Mouse (Mus musculus): ENCODE data around the gene Shroom2. TPM values are rescaled to one million over a fixed set of nuclear protein-coding genes. Genes with fewer than 3 reads are reported as not detected.
"Not testable (repeated sequence)": the region's sequence is repeated elsewhere in the genome, so short reads cannot be mapped to it uniquely, and the experiment has no call there.

Shroom2 gene
- 0.74 and 1.2 TPM in 2 replicates for total RNA-seq (2015)
- total RNA-seq (2017) = 0.17 and 0.78 TPM in 2 replicates

DNA sequence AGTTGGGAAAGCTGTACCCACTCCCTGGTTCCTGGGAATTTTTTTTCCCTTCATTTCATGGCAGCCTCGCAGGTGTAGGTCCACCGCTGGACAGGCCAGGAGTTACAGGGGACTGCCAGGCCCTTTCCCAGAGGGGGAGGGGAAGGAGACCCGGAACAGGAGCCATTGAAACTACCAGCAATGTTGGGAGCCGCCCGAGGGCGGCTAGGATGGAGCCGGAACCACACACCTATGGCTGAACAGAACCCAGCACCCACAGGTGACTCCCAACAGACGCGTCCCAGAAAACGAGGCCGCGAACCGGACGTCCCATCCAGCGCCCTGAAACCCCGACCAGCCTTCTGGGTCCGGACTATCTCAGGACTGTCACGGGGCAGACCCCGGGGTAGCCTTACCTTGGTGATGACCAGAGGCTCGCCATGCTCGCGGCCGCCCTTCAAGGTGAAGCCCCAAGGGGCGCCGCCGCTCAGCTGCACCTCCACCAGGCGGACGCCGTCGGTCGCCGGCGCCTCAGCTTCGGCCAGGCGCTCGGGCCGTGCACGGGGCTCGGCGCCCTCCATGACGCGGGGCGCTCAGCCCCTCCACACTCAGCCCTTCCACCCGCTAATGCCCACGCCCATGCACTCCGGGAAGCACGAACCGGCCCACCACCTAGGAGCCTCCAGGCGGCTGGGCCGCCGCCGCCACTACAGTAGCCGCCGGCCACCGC lies at the start of gene Shroom2:
TSS of gene Shroom2 (minus strand) at position 575 of the 709 bp plus-strand sequence.
- no peak for ATAC-seq (replicated peaks; ENCODE audit: poor library complexity)

DNA sequence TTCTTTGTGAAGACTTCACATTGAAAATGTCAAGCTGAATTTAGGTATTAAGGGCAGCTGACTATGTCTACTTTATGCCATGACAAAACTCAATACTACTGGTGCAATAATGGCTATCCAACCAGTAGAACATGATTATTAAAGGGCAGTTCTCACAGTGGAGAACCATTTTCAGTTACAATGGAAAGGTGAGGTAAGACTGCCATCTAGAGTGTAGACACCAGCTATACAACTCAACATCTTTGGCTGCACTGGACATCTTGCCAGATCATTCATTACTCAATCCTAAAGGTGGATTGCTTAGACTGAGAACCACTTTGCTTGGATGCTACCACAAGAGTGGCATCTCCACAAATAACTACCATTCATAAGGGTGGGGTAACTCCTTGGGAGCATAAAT lies 49.7 kb upstream of the Shroom2 start:
- ATAC-seq (replicated peaks; ENCODE audit: poor library complexity) = no peak

DNA sequence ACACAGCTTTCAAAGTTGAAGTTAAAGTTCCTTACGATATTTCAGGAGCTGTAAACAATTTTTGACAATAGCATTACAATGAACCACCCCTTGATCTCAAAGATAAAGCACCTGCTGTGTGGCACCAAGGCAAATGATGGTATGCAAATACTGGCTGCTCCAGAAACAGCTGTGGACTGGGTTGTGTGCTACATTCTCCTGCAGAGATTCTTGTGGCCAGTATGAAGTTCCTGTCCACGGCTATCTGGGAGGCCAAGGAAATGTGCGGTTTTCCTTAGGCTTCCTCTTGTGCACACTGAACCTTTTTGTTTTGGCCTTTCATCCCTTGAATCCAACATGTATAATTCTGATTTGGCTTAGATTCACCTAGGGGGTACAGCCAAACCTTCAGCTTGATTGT lies 44.1 kb upstream of the Shroom2 start:
- no peak for ATAC-seq (replicated peaks; ENCODE audit: poor library complexity)

DNA sequence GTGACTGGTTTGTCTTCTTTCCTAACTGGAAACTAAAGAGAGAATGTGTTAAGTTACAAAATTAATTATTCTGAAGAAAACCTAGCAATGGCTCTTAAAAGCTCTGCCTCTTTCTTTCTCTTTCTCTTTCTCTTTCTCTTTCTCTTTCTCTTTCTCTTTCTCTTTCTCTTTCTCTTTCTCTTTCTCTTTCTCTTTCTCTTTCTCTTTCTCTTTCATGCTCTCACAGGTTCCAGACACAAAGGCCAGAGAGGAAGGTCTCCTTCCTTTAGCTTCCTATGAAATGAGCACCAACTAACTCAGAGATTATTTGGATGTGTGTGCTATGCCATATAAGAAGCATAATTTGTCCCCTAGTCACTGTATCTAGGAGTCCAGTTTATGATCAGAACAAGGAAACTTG lies 36.1 kb upstream of the Shroom2 start:
- no peak for ATAC-seq (replicated peaks; ENCODE audit: poor library complexity)

DNA sequence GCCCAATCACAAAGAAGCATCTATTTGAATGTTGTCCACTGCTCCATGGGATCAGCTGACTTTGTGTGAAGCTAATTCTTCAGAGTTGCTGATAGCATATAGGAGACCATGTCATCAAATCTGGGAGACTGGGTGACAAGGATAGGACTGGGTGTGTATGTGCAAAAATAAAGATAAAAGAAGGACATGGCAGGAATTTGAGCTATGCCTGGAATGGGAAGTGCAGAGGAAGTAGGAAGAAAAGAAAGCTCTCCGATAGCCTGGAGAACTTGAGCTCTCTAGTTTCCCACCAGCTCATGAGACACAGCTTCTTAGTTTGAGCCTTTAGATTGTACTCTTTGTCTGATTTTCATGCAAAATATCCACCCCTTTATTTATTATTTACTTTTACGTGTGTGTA lies 19.3 kb upstream of the Shroom2 start:
- ATAC-seq (replicated peaks; ENCODE audit: poor library complexity) = no peak

DNA sequence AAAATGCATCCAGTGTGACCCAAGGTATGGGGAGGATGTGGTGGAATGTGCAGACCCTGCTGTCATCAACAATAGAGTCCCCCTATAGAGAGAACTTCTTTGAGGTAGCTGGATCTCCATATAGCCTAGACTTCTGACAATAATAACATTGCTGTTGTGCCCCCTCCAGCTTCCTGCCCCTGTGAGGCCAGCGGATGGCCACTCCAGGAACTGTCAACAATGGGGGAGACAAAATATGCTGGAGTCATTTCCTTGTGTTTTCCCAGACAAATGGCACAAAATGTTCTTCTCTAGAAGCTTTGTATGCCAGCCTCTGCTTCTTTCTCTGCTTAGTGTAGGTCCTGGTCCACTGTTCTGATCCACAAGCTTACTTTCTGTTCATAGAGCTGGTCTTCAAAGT lies 18.9 kb upstream of the Shroom2 start:
- no peak for ATAC-seq (replicated peaks; ENCODE audit: poor library complexity)

DNA sequence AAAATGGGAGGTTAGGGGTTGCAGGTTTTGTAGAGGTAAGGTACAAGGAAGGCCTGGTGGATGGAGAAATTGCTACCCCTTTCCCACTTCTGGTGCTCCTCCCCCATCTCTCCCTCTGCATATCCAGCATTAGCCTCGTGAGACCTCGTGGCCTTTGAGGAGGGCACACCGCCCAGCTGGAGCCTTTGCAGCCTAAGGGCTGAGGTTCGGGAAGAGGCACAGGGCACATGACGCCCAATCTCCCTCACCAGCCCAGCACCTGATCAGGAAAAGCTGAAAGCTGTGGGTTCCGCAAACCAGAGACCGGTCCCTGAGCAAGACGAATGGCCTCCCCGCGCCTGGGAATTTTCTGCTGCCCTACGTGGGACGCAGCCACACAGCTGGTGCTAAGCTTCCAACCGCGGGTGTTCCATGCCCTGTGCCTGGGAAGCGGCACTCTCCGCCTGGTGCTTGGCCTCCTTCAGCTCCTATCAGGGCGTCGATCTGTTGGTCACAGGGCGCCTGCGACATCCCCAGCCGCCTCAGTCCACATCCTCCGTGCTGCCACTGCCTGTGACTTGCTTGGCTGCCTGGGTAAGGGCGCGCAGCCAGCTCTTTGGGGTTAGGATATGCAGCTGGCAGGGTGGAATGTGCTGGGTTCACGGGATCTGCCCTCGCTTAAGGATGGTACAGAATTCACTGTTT lies 12.6 kb upstream of the Shroom2 start, which contains the start of gene Gpr143:
TSS of gene Gpr143 (plus strand) at position 202 of the 684 bp plus-strand sequence.
- no peak for ATAC-seq (replicated peaks; ENCODE audit: poor library complexity)

DNA sequence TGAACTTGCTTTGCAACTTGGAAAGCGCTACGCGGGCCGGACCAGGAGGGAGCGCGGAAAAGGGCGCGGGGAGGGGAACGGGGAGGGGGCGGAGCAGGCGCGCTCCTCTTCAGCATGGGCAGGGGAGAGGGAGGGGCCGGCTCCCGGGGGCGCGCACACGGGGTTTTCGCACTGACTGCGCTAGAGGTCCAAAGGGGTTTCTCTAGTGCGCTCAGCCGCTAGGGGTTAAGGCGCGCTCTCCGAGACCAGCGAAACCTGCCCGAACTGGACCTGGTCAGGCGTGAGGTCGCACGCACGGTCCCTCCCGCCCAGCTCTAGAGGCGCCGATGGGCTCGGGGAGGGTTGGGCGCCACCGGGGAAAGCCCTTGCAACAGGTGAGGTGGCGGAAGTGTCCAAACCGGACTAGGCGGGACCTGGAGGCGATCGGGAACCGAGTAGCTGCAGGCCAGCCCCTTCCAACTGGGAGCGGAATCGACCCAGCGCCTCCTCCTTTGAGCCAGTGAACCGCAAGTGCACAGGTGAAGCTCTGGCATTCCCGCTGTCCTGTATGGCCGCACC lies 414 bp upstream of the Shroom2 start:
- ATAC-seq (replicated peaks; ENCODE audit: poor library complexity) = no peak

DNA sequence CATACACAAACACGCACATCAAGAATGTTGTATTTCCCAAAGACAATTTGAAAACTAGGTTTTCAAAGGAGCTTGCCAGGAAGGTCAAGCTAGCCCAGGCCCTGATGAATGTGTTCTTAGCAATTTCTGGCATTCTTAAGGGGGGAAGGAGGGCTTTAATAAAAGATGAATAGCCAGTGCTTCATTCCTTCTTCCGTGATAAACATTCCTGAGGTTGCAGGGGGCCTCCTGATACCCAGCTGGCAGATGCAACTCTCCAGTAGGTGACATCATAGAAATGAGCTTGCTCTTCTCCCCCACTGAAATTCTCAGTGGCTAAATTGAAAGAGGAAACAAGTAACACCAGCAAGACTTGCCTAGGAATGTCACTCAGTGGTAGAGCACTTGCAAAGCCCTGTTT lies 5.1 kb downstream of the Shroom2 start:
- no peak for ATAC-seq (replicated peaks; ENCODE audit: poor library complexity)

DNA sequence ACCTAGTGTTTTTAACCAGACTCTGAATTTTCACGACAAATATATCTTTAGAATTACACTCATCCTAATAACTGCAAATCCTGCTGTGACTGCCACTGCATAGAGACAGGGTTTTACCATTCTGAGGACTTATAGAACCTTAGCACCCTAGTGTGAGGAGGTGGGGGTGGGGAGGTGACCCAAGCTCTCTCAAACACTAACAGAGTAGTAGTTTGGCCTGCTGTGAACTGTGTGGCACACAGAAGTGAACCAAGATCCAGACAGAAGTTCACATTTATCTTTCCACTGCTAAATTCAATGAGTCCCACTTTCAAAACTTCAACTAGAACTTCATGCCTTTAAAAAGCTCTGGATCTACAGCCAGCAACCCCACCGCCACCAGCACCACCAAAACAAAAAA lies 6.4 kb downstream of the Shroom2 start:
- ATAC-seq (replicated peaks; ENCODE audit: poor library complexity) = no peak

DNA sequence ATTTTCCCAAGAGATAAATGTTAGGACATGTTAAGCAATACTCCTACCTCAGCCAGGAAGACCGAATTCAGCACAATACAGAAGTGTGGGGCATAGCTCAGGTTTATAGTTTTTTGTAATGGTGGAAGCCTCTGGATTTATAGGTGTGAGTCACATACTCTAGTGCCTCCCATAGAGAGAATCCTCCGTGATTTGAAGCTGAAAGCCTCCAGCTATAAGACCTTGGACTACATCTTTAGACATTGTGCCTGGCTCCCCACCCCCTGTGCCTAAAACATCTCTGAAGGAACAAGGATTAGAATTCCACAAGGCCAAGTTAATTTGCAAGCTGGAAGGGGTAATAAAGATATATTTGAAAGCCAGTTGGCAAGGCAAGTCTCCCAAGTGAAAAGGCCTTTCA lies 6.8 kb downstream of the Shroom2 start:
- no peak for ATAC-seq (replicated peaks; ENCODE audit: poor library complexity)

DNA sequence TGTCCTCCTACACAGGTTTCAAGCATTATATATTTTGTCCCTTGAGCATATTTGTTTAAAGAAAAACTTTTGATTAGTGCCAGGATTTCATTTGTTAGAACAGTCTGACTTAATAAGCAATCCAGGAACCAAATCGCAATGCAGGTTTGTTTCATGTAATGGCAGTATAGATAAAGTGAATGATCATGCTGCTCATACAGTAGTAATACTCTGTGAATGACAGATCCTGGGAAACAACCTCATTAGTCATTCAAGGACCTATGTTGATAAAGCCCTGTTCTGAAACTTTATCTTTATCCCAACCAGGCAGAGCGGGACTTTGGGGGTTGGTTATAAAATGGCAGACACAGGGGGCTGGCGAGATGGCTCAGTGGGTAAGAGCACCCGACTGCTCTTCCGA lies 13.0 kb downstream of the Shroom2 start:
- no peak for ATAC-seq (replicated peaks; ENCODE audit: poor library complexity)

DNA sequence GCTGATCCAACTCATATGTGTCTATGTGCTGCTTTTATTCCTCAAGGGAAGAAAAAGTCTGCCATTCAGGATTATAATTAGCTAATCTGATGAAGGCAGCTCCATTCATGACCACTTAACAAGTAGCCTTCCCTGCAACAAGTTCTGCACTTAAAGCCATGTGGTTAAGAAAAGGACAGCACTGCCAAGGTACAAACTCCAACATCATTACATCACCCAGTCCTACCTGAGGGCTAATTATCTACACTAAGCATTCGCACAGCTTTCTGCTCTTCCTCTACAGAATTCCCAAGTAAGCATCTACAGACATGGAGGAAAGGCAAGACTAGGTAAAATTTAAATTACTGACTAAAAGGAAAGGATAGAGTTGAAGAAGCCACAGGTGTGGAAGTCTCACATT lies 13.4 kb downstream of the Shroom2 start:
- ATAC-seq (replicated peaks; ENCODE audit: poor library complexity) = no peak

DNA sequence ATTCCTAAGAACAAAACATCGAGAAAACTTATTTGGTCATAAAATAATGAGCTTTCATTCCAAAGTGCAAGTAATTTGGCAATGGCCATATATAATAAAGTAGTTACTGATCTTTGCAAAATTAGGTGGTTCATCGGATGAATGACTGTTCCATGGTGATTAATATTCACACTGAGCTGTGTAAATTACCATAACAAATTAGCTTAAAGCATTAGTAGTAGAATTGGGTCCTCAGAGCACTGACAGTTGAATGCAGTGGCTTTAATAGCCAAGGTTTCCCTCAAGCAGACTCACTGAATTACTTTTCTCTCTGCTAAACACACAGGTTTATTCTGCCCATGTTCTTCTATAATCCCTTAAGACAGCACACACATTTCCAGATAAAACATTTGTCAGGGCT lies 23.3 kb downstream of the Shroom2 start:
- no peak for ATAC-seq (replicated peaks; ENCODE audit: poor library complexity)

DNA sequence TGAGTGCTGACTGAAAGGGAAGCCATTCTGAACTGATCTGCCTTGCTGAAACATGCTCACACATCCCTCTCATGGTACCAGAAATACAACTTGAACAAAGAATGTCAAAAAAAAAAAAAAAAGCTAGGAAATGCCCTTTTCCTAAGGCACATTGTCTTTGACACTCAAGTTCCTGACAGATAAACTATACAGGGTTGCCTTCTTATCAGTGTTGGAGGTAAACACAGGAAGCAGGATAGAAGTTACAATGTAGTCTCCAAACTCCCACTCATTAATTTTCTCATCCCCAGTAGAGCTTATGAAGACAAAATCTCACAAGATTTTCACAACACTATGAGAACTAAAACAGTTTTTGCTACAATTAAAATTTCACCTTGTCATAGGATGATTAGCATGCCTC lies 25.6 kb downstream of the Shroom2 start:
- ATAC-seq (replicated peaks; ENCODE audit: poor library complexity) = no peak

DNA sequence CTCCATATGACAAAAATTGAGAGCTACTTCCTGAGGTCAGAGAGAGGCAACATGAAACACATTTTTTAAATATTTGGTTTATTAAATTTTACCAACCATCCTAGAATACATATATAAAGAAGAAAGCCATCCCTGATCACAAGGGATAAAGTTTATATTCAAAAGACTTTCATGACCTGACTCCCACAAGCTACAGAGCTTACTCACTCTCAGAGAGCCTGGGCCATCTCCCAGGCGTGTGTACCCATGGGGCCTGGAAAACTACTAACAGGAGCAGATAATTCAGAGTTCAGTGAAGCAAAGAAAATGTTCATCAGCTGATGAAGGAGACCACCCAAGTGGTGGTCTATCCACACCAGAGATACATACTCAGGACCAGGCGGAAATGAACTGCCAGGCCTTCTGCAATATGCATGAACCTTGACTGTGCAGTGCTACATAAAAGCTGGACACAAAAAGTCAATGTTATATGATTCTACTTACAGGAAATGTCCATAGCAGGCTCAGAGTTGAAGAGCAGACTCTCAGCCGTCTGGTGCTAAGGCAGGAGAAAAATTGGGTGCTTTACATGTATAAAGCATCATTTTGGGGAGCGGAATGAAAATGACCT lies 30.4 kb downstream of the Shroom2 start:
- no peak for ATAC-seq (replicated peaks; ENCODE audit: poor library complexity)

DNA sequence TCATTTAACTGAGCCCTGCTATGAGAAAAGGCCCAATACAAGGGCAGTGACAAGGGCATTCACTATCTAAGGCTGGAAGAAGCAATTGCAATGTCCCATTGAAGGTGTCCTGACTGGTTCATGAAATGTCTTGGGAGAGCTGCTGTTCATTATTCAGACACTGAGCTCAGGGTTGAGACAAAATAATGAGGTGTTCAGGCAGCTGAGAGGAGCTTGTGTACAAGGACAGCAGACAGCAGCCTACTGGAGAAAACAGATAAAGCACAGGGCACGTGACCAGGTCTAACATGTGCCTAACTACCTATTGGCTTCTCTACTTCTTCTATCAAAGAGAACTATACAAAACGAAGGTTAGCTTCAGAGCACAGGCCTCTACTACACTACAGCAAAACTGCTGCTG lies 31.1 kb downstream of the Shroom2 start:
- no peak for ATAC-seq (replicated peaks; ENCODE audit: poor library complexity)

DNA sequence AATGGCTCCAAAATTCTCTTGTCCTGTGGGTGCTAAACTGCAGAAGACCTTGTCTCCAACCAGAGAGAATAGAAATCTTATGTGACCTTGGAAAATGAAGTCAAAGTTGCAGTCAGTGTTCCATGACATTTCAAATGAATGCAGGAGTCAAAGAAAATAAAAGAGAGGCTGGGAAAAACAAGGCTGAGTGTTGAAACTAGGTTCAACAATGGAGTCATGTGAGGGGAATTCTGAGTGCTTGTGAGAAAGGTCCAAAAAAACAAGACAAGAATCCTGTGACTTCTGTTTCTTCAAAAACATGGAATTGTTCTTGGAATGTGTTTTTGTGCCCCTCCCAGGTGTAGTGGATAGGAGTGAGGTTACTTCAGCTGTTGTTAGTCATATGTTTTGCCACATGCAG lies 34.0 kb downstream of the Shroom2 start:
- no peak for ATAC-seq (replicated peaks; ENCODE audit: poor library complexity)

DNA sequence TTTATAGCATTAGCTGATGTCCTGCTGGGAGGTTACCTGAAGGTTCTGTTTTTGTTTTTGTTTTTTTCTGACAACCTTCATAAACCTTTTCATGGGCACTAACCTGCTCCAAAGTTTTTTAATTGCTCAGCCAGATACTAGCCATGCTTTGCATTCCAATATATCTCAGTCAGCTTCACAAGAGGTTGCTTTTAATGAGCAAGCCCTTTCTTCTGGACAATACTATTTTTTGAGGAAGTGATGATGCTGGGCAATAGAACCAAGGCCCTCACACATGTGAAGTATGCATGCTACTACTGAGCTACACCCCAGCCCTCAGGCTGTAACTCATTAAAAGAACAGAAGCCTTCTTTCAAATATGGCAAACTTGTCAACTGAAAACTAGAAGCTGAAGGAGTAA lies 52.6 kb downstream of the Shroom2 start:
- ATAC-seq (replicated peaks; ENCODE audit: poor library complexity) = no peak

DNA sequence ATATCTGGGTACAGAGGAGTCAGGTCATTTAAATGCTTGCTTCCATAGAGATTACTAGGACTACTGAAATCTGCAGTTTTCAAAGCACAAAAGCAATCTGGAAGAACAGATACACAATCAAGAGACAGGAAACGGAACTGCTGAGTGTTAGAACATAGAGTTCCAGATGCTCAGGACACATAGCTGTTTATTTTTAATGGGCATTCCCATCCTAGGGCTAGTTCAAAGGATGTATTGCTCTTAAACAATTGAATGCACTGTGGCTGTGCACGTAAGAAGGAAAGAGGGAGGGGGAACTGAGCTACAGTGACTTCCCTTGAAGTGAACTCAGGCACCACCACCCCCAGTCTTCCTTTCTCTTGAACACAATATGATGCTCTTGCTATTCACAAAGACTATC lies 58.5 kb downstream of the Shroom2 start:
- ATAC-seq (replicated peaks; ENCODE audit: poor library complexity) = not testable (repeated sequence)

DNA sequence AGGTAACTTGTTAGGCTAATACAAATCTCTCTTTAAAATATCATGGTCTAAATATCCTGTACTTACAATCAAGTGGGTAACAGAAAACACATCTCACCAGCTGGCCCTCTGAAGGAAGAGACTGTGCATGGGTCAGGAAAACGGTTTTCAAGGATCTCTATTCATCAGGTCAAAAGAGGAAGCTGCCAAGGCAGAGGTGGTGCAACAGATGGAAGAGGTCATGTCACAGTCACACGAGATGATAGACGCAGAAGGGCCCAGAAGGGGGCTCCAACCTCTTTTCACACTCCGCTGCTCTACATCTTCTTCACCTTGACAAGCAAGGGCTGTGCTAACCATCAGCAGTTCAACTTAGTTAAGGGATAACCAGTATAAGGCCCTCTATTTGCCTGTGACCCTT lies 60.9 kb downstream of the Shroom2 start:
- ATAC-seq (replicated peaks; ENCODE audit: poor library complexity) = peak; percentile 64

DNA sequence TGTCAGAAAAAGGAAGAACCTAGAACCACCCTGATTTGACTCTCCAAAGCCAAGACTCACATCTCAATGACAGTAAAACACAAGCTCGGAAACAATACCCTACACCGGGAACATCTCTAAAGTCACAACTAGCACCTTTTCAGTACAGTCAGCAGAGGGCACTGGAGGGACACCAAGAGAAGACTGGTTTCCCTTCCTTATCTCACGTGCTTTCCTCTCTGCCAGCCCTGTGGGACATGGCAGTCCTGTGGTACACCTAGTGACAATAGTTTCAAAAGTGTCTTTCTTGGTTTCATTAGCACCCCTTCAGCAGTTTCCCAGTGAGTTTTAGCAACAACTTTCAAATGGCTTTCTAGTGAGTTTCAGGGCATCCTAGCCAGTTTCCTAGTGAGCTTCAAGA lies 63.9 kb downstream of the Shroom2 start:
- ATAC-seq (replicated peaks; ENCODE audit: poor library complexity) = peak; percentile 96

Data from megakaryocyte progenitor cell, adult 5-6 weeks (primary cell).